Comparison of ENCODE assay signal across 10 mouse cellular contexts in the genomic region with DNA sequence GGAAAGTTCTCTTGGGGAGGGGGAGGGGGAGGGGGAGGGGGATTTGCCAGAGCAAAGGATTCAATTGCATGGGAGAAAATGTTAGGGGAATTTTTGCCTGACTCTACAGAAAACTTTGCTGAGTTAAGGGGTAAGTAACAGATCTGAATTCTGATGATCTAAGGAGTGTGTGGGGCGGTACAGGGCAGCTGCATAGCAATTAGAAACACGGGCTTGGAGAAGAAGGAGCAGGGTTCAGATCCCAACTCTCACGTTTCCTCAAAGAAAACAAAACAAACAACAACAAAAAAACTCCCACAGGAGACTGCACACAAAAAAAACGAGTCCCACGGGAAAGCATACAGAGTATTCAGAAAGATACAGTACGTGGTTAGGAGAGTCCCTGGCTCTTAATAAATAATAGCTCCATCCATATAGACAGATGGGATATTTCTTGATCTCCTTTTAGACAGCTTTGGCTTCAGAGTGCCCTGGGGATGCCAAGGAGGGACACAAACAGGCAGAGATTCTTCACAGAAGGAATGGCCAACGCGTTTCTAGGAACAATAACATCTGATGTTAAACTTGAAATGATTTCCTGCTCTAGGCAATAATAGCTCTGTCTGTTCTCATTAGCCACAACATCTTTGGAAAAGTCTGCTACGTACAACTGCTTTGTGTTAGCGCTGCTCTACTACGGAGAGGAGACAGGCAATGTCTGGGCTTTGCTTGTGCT. TPM values are rescaled to one million over a fixed set of nuclear protein-coding genes. Genes with fewer than 3 reads are reported as not detected.
DNase-seq lines count a peak whose midpoint lies in the region; ATAC-seq and TF ChIP-seq lines count a peak whose summit lies in the region.
"Had no signal": no experiment of that assay in that cellular context is flagged by ENCODE, and none has a peak within 500 bp of the region (broad histone marks: within the 10 kb centered on the region; RNA-seq: fewer than 3 reads in every experiment).

No protein-coding gene starts in this region.

- intact Hi-C loops in left cerebral cortex, postnatal 4 days (cut with DNase I), result loop anchor here (5.0 kb wide), 1 partner anchor 221 kb away; no protein-coding TSS in a partner anchor

- H3K9ac ChIP-seq in hindbrain, embryonic 12.5 days, result no peak overlapping the region
- no peak overlapping the region for H3K9ac ChIP-seq in neural tube, embryonic 12.5 days
- H3K9ac ChIP-seq: hindbrain, embryonic 15.5 days had no signal

- no peak for TF ChIP-seq POLR2A in cerebellum, adult 2 months (IDR thresholded peaks at IDR 0.05; ENCODE audit: borderline replicate concordance, insufficient read depth, low read length)

- no peak overlapping the region for H3K4me3 ChIP-seq in cerebellum, adult 2 months (replicated peaks; ENCODE audit: insufficient read depth, low read depth, low read length)
- no peak overlapping the region for H3K4me3 ChIP-seq in hindbrain, embryonic 12.5 days
- no peak overlapping the region for H3K4me3 ChIP-seq in neural tube, embryonic 12.5 days
- H3K4me3 ChIP-seq: hindbrain, embryonic 15.5 days had no signal

- no peak overlapping the region for H3K27ac ChIP-seq in cerebellum, adult 2 months (ENCODE audit: insufficient read depth, low read length)
- no peak overlapping the region; the same call in none of the 2 replicates for H3K27ac ChIP-seq in hindbrain, embryonic 12.5 days
- H3K27ac ChIP-seq in neural tube, embryonic 12.5 days, result no peak overlapping the region
- H3K27ac ChIP-seq: hindbrain, embryonic 15.5 days had no signal

- TF ChIP-seq CTCF in cerebellum, adult 2 months (IDR thresholded peaks at IDR 0.05; ENCODE audit: borderline replicate concordance, insufficient read depth, low read depth, low read length), result no peak

- no peak for ATAC-seq in hindbrain, embryonic 12.5 days (ENCODE audit: low FRiP score)
- ATAC-seq in neural tube, embryonic 12.5 days (ENCODE audit: low FRiP score, low read depth), result no peak
- no peak for ATAC-seq in erythroid progenitor cell, adult 5-6 weeks (replicated peaks; ENCODE audit: low FRiP score, poor library complexity, severe bottlenecking)

- H3K4me2 ChIP-seq in hindbrain, embryonic 12.5 days (replicated peaks), result 0 out of 2 replicates have a peak overlapping the region, but pooled peaks have one; percentile 4
- H3K4me2 ChIP-seq in neural tube, embryonic 12.5 days (replicated peaks), result peak overlapping the region; percentile 27; the same call in 1 of the 2 replicates
- H3K4me2 ChIP-seq: hindbrain, embryonic 15.5 days had no signal

- peaks cover 10% of the 10 kb centered on the region for H3K4me1 ChIP-seq in cerebellum, adult 2 months (ENCODE audit: control insufficient read depth, insufficient read depth, low read length)
- H3K4me1 ChIP-seq in hindbrain, embryonic 12.5 days, result peaks cover 47% of the 10 kb centered on the region
- peaks cover 38% of the 10 kb centered on the region for H3K4me1 ChIP-seq in neural tube, embryonic 12.5 days

- H3K36me3 ChIP-seq in hindbrain, embryonic 12.5 days, result no peaks in the 10 kb centered on the region
- H3K36me3 ChIP-seq in neural tube, embryonic 12.5 days, result no peaks in the 10 kb centered on the region
- H3K36me3 ChIP-seq: hindbrain, embryonic 15.5 days had no signal

- H3K9me3 ChIP-seq in hindbrain, embryonic 12.5 days (replicated peaks), result no peaks in the 10 kb centered on the region
- H3K9me3 ChIP-seq in neural tube, embryonic 12.5 days, result no peaks in the 10 kb centered on the region
- H3K9me3 ChIP-seq: hindbrain, embryonic 15.5 days had no signal

- 57% methylated on average over 11 of the region's 11 CpGs for WGBS in cerebellum, adult 2 months
- 22% methylated on average over 11 of the region's 11 CpGs for WGBS in hindbrain, embryonic 12.5 days
- WGBS in neural tube, embryonic 12.5 days, result 38% methylated on average over 11 of the region's 11 CpGs

- H3K27me3 ChIP-seq in cerebellum, adult 2 months (ENCODE audit: control insufficient read depth, insufficient read depth, low read length), result no peaks in the 10 kb centered on the region; the same call in 1 of the 2 replicates
- H3K27me3 ChIP-seq in hindbrain, embryonic 12.5 days, result peaks cover 13% of the 10 kb centered on the region
- H3K27me3 ChIP-seq in neural tube, embryonic 12.5 days (replicated peaks), result no peaks in the 10 kb centered on the region; the same call in 1 of the 2 replicates
- H3K27me3 ChIP-seq: hindbrain, embryonic 15.5 days had no signal

- DNase-seq in cerebellum, postnatal 10 days, result peak; percentile 56 to 58
- no peak for DNase-seq in cerebellum, adult 2 months
- DNase-seq in left cerebral cortex, postnatal 4 days, result peak; percentile 33
- no peak for DNase-seq in left cerebral cortex, adult 8-10 months (ENCODE audit: low spot score in 2 of 2)
- DNase-seq in testis, postnatal 14 days (ENCODE audit: low spot score), result no peak
- DNase-seq: kidney, postnatal 4 days had no signal

RNA-seq across cellular contexts. Expression of a gene that starts 29.4 kb away (rescaled TPM):
- 78.4 and 85.0 TPM in 2 replicates for polyA plus RNA-seq in cerebellum, adult 2 months (2012; rRNA removed)
- 100 to 1,000 TPM; 116 to 121 TPM for total RNA-seq in left cerebral cortex, postnatal 4 days (2021)
- total RNA-seq in left cerebral cortex, adult 8-10 months (2022), result 100 to 1,000 TPM in 2 of 4 experiments, 10 to 100 TPM in 2; 88.2 to 109 (median 96.6) TPM
- 91.1 and 91.9 TPM in 2 replicates for polyA plus RNA-seq in hindbrain, embryonic 12.5 days (2016; fragmentation: Nextera tagmentation; extraction: Ambion mirVana)
- 97.7 and 102 TPM in 2 replicates for polyA plus RNA-seq in neural tube, embryonic 12.5 days (2016; fragmentation: Nextera tagmentation; extraction: Ambion mirVana)
- 17.7 and 25.2 TPM in 2 replicates for total RNA-seq in erythroid progenitor cell, adult 5-6 weeks (2015; ENCODE audit: low replicate concordance)
- 0.30 and 21.3 TPM in 2 replicates for total RNA-seq in erythroid progenitor cell, adult 5-6 weeks (2017; ENCODE audit: low replicate concordance)

Comparison
In these comparisons a context has a peak if more than half of its experiments do, and no peak if none do; other contexts are left out.
1. DNase-seq: peak in cerebellum, postnatal 10 days (2 of 2) and left cerebral cortex, postnatal 4 days (single experiment); none in cerebellum, adult 2 months (0 of 2), left cerebral cortex, adult 8-10 months (0 of 2) and testis, postnatal 14 days (single experiment).